Mouse (Mus musculus) C2C12 (cell line): ENCODE data around the gene Dad1. TPM values are rescaled to one million over a fixed set of nuclear protein-coding genes. Genes with fewer than 3 reads are reported as not detected.

Experiments used
- H3K27me3 ChIP-seq: one replicate; pipeline ENCODE4 v1.6.1; 2011; ENCODE audit not compliant: control insufficient read depth, insufficient read depth, insufficient read length
- H3K36me3 ChIP-seq: one replicate; pipeline ENCODE4 v1.6.1; 2011; ENCODE audit not compliant: control insufficient read depth, insufficient read depth
- H3K4me3 ChIP-seq: one replicate; pipeline ENCODE4 v1.5.1; 2011; ENCODE audit warnings: mild to moderate bottlenecking, control low read depth; ENCODE audit not compliant: poor library complexity, insufficient read depth, severe bottlenecking
- H3K79me2 ChIP-seq: one replicate; pipeline ENCODE4 v1.6.1; 2011; ENCODE audit not compliant: control insufficient read depth, insufficient read depth
- H3K79me3 ChIP-seq: one replicate; pipeline ENCODE4 v1.6.1; 2011; ENCODE audit warnings: low read depth, control low read depth
- H3ac ChIP-seq: one replicate; pipeline ENCODE3; 2011; ENCODE audit warnings: low read depth; ENCODE audit not compliant: control insufficient read depth, insufficient read length
- CEBPB ChIP-seq: IDR thresholded peaks from one replicate; pipeline ENCODE4 v1.6.1; 2011; ENCODE audit warnings: low read depth, mild to moderate bottlenecking, control low read depth, moderate library complexity
- CTCF ChIP-seq: IDR thresholded peaks from one replicate; pipeline ENCODE4 v1.5.1; 2011; ENCODE audit not compliant: control insufficient read depth, insufficient read depth, insufficient read length
- FOSL1 ChIP-seq: IDR thresholded peaks from one replicate; pipeline ENCODE4 v1.8.0; 2011; ENCODE audit warnings: mild to moderate bottlenecking, low read length; ENCODE audit not compliant: poor library complexity, insufficient read depth, severe bottlenecking
- MAX ChIP-seq: IDR thresholded peaks from one replicate; pipeline ENCODE4 v1.6.1; 2011; ENCODE audit warnings: mild to moderate bottlenecking, control low read depth
- MYOD1 ChIP-seq: IDR thresholded peaks from one replicate; pipeline ENCODE4 v1.6.1; 2011; ENCODE audit warnings: low read depth; ENCODE audit not compliant: control insufficient read depth, insufficient read length
- MYOG ChIP-seq: IDR thresholded peaks from one replicate; pipeline ENCODE4 v1.6.1; 2011; ENCODE audit not compliant: control insufficient read depth, insufficient read length; ENCODE audit errors: extremely low read depth
- USF1 ChIP-seq: IDR thresholded peaks from one replicate; pipeline ENCODE4 v1.6.1; 2011; ENCODE audit warnings: low read depth, mild to moderate bottlenecking, control low read depth, moderate library complexity
- polyA plus RNA-seq: library from polyadenylated mRNA; unstranded; fragments of >200 nt; fragmentation: generic; extraction: Trizol; gene quantifications from one replicate; pipeline ENCODE4 v1.2.1, GENCODE M21; 2012; ENCODE audit warnings: missing spikeins

Dad1 gene
- polyA plus RNA-seq, 1 experiment, result 262 TPM

DNA sequence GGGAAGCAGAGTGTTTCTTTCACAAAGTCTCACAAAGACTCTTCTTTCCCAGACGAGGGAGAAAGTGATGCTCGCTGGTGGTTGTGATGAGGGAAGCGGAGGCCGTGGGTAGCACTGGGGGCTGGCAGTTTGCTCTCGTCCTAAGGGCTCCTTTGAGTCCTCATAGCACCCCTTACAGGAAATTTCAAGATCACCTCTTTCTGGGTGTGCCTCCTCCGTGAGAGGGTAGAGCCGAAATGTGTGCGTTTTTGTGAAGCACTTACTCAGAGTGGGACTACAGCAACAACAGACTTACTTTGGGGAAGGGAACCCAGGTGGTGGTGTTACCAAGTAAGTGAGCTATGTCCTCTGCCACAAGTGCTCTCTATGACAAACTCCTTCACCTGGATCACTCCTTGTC, 42.7 kb downstream of the Dad1 start:
- Histone ChIP-seq H3K79me2 (no peaks in the 10 kb centered on the region), H3K4me3 (no peak overlapping the region), H3K27me3 (no peaks in the 10 kb centered on the region), H3K36me3 (no peaks in the 10 kb centered on the region), H3K79me3 (no peaks in the 10 kb centered on the region), H3ac (no peak overlapping the region)
- TF ChIP-seq FOSL1 (no peak), CTCF (no peak), MYOG (no peak), USF1 (no peak), CEBPB (no peak), MYOD1 (no peak), MAX (no peak)

GRCm38 (mm10) chr14:54210401-54210800, 43.5 kb downstream of the Dad1 start:
- Histone ChIP-seq H3K27me3 (no peaks in the 10 kb centered on the region), H3K4me3 (no peak overlapping the region), H3K36me3 (no peaks in the 10 kb centered on the region), H3ac (no peak overlapping the region), H3K79me2 (no peaks in the 10 kb centered on the region), H3K79me3 (no peaks in the 10 kb centered on the region)
- no peak for TF ChIP-seq CTCF
- no peak for TF ChIP-seq USF1
- TF ChIP-seq MYOG, result no peak
- no peak for TF ChIP-seq MAX
- TF ChIP-seq CEBPB, result no peak
- no peak for TF ChIP-seq FOSL1
- no peak for TF ChIP-seq MYOD1

GRCm38 (mm10) chr14:54209932-54210331, 44.0 kb downstream of the Dad1 start:
- no peak overlapping the region for H3ac ChIP-seq
- H3K27me3 ChIP-seq, result no peaks in the 10 kb centered on the region
- TF ChIP-seq USF1 (no peak), MYOD1 (no peak), MAX (no peak), CEBPB (no peak), CTCF (no peak), MYOG (no peak)
- H3K79me2 ChIP-seq, result no peaks in the 10 kb centered on the region
- H3K4me3 ChIP-seq, result no peak overlapping the region
- no peaks in the 10 kb centered on the region for H3K79me3 ChIP-seq
- no peaks in the 10 kb centered on the region for H3K36me3 ChIP-seq

DNA sequence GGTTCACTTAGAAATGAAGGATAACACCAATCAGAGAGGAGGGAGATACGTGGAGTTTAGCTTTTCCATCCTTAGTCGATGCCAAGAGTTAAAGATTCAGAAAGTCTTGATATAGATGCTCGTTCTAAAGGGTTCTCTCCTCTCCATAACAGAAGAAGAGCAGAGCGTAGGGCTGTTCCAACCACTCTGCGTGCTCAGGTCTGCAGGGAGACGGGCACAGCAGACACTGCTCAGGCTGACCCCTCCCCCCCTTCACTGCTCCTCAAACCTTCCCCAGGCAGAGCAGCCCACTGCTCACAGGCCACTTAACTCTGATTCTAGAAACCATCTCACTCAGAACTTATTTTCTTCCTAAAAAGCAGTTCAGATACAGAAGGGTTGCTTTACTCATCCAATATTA, 45.2 kb downstream of the Dad1 start:
- no peak overlapping the region for H3ac ChIP-seq
- no peaks in the 10 kb centered on the region for H3K79me2 ChIP-seq
- no peaks in the 10 kb centered on the region for H3K36me3 ChIP-seq
- no peak for TF ChIP-seq MYOG
- TF ChIP-seq FOSL1, result no peak
- TF ChIP-seq USF1, result no peak
- no peak for TF ChIP-seq MAX
- no peak for TF ChIP-seq CTCF
- no peak for TF ChIP-seq CEBPB
- TF ChIP-seq MYOD1, result no peak
- no peak overlapping the region for H3K4me3 ChIP-seq
- H3K79me3 ChIP-seq, result no peaks in the 10 kb centered on the region
- H3K27me3 ChIP-seq, result no peaks in the 10 kb centered on the region

DNA sequence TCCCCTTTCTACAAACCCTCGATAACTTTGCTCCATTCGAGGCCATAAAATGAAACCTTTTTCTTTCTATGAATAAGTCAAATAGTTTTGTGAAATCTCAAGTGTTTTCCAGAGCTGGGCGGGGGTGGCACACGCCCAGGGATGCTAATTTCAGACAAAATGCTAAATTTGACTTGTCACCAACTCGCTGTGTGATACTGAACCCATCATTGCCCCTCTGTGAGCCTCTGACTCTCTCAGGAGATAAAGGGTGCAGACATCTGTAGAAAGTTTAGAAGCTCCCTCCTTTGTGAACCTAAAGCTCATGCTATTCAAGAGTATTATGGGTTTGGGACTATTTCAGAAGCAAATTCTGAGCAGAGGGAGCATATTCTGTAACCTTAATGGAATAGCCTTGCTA, 46.0 kb downstream of the Dad1 start:
- Histone ChIP-seq H3K4me3 (no peak overlapping the region), H3ac (no peak overlapping the region), H3K36me3 (no peaks in the 10 kb centered on the region), H3K27me3 (no peaks in the 10 kb centered on the region), H3K79me3 (no peaks in the 10 kb centered on the region), H3K79me2 (no peaks in the 10 kb centered on the region)
- TF ChIP-seq USF1 (no peak), MAX (no peak), MYOD1 (no peak), CEBPB (no peak), FOSL1 (no peak), MYOG (no peak), CTCF (no peak)

DNA sequence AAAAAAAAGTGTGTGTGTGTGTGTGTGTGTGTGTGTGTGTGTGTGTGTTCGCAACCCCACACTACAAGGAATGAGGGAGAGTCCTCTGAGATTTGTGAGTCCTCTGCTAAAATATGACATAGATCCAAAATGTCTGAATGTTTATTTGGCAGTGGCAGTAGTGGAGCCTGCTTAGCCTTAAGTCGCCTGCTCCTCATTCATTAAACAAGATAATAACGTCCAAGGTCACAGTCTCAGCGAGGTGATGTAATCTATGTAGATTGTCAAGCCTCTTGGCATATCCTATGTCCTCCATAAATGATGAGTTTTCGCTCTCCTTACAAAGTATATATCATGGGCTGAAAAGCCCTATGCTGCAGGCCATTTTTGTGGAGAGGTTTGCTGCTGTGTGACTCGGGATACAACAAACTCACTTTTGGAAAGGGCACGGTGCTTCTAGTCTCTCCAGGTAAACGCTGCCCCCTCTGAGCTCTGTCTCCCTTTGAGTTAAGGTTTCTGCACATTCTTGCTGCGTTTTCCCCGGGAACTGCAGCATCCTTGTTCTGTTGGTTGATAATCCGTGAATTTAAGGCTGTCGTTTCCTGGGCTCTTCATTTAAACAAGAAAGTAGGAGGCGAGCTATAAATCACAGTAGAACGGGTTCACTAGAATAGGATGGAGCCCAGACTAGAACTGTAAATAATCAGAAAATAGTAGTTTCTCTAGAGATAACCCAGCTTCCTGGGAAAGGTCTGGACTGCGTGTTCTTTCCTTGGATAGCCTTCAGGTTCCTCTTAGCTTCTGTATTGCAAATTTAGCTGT, 47.0 kb downstream of the Dad1 start:
- H3K27me3 ChIP-seq, result no peaks in the 10 kb centered on the region
- H3K79me2 ChIP-seq, result no peaks in the 10 kb centered on the region
- no peak overlapping the region for H3K4me3 ChIP-seq
- H3K36me3 ChIP-seq, result no peaks in the 10 kb centered on the region
- TF ChIP-seq CEBPB, result no peak
- no peak overlapping the region for H3ac ChIP-seq
- no peaks in the 10 kb centered on the region for H3K79me3 ChIP-seq
